In the genomic region with DNA sequence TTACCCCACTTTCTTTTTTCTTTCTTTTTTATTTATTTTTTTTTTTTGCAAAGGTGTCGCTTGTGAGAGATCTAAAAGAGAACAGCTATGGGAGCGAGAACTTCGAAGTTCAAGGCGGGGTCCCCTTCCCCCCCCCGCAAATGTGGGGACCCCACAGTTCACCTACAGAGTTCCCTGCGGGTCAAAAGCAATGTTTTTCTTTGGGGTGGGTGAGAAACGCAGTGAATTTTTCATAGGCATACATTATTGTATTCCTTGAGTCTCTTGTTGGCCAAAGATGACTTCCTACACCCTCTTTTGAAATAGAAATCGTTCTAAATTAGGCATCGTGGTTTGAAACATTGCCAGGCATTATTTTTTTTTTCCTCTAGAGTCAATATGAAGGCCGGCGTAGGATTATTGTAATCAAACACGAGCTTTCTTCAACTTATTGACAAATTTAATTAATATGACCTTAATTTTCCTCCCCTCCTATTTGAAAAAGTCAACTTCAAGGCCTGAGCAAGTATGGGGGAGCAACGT, we compare ENCODE assay signal across 8 mouse cellular contexts. TPM values are rescaled to one million over a fixed set of nuclear protein-coding genes. Genes with fewer than 3 reads are reported as not detected.
A peak's percentile ranks its signal among the peaks of the same experiment; 100 is the strongest.
DNase-seq lines count a peak whose midpoint lies in the region; ATAC-seq and TF ChIP-seq lines count a peak whose summit lies in the region.

No protein-coding gene starts in this region.

- 23% methylated on average over 13 of the region's 13 CpGs for WGBS in limb, embryonic 15.5 days

- H3K36me3 ChIP-seq in testis, adult 2 months (ENCODE audit: control insufficient read depth, insufficient read depth, low read length): no peaks in the 10 kb centered on the region
- no peaks in the 10 kb centered on the region for H3K36me3 ChIP-seq in limb, embryonic 15.5 days

- H3K27me3 ChIP-seq in testis, adult 2 months (ENCODE audit: control insufficient read depth, insufficient read depth, low read length): no peaks in the 10 kb centered on the region
- H3K27me3 ChIP-seq in limb, embryonic 15.5 days: no peaks in the 10 kb centered on the region

- no peak for TF ChIP-seq CTCF in testis, adult 2 months (IDR thresholded peaks at IDR 0.05; ENCODE audit: control insufficient read depth, insufficient read depth, insufficient replicate concordance, low read depth, low read length)

- no peak for ATAC-seq in limb, embryonic 15.5 days (ENCODE audit: insufficient number of reproducible peaks, low FRiP score, low TSS enrichment, low read depth)

- H3K27ac ChIP-seq in testis, adult 2 months (ENCODE audit: control insufficient read depth, insufficient read depth, low read depth, low read length): no peak overlapping the region
- peak overlapping the region; percentile 98; the same call in 1 of the 2 replicates for H3K27ac ChIP-seq in limb, embryonic 15.5 days

- H3K4me2 ChIP-seq in limb, embryonic 15.5 days: peak overlapping the region; percentile 67

- H3K9me3 ChIP-seq in limb, embryonic 15.5 days: no peaks in the 10 kb centered on the region

- TF ChIP-seq POLR2A in testis, adult 2 months (IDR thresholded peaks at IDR 0.05; ENCODE audit: control insufficient read depth, low read depth, low read length): no peak

- peak overlapping the region; percentile 89 for H3K4me3 ChIP-seq in testis, adult 2 months (ENCODE audit: control insufficient read depth, low read depth, low read length)
- H3K4me3 ChIP-seq in limb, embryonic 15.5 days: peak overlapping the region; percentile 87

- DNase-seq in cerebellum, adult 9-10 months: peak; percentile 59
- DNase-seq in cerebellum, postnatal 4 days (ENCODE audit: low spot score in 2 of 2): no peak
- DNase-seq in testis, postnatal 10 days (ENCODE audit: low spot score): no peak
- no peak for DNase-seq in adrenal gland, adult (ENCODE audit: inconsistent age in 2 of 2, low spot score in 1 of 2)
- DNase-seq in left cerebral cortex, adult 9 months (ENCODE audit: low spot score in 2 of 2): no peak
- no peak for DNase-seq in frontal cortex, postnatal 14 days (ENCODE audit: low spot score in 2 of 2)

- peaks cover 2% of the 10 kb centered on the region; the same call in 1 of the 2 replicates for H3K4me1 ChIP-seq in testis, adult 2 months (ENCODE audit: control insufficient read depth, insufficient read depth, low read length)
- H3K4me1 ChIP-seq in limb, embryonic 15.5 days: peaks cover 7% of the 10 kb centered on the region

- H3K9ac ChIP-seq in limb, embryonic 15.5 days: 0 out of 2 replicates have a peak overlapping the region, but pooled peaks have one; percentile 94

RNA-seq across cellular contexts. Expression of a gene that starts 0.5 kb away (rescaled TPM):
- polyA plus RNA-seq in testis, adult 2 months (2012; rRNA removed): 3.8 and 4.7 TPM in 2 replicates
- polyA plus RNA-seq in limb, embryonic 15.5 days (2015; fragmentation: Nextera tagmentation; extraction: Ambion mirVana): 20.9 and 25.0 TPM in 2 replicates
